Mouse (Mus musculus): Measurements from ENCODE around the gene Nptx2. TPM values are rescaled to one million over a fixed set of nuclear protein-coding genes. Genes with fewer than 3 reads are reported as not detected.

The Nptx2 gene
- not detected for polyA plus RNA-seq (2014; fragmentation: Illumina TruSeq; extraction: RNeasy Lipid Tissue Mini Kit (QIAGEN cat#74804); ENCODE audit: low read depth, low replicate concordance)

GRCm38 (mm10) chr5:144545653-144546422 is at the start of gene Nptx2:
TSS of gene Nptx2 (plus strand) at chr5:144545902.

Other genes with a start within 250 kb of the Nptx2 start
- 19.8 TPM for gene Baiap2l1, start 187.8 kb upstream of the Nptx2 start, polyA plus RNA-seq (2014; fragmentation: Illumina TruSeq; extraction: RNeasy Lipid Tissue Mini Kit (QIAGEN cat#74804); ENCODE audit: low read depth, low replicate concordance)
- gene Tmem130, start 215.9 kb downstream of the Nptx2 start, polyA plus RNA-seq (2014; fragmentation: Illumina TruSeq; extraction: RNeasy Lipid Tissue Mini Kit (QIAGEN cat#74804); ENCODE audit: low read depth, low replicate concordance) = not detected
- 2.4 TPM for gene Trrap, start 221.8 kb downstream of the Nptx2 start, polyA plus RNA-seq (2014; fragmentation: Illumina TruSeq; extraction: RNeasy Lipid Tissue Mini Kit (QIAGEN cat#74804); ENCODE audit: low read depth, low replicate concordance)